Mouse (Mus musculus) heart, embryonic 15.5 days (tissue): ENCODE measurements around the gene Cort. TPM values are rescaled to one million over a fixed set of nuclear protein-coding genes. Genes with fewer than 3 reads are reported as not detected.

Experiments used
- ATAC-seq: fragments of 200-750 bp; cut with Nextera tagmentation; replicated peaks from 2 replicates; pipeline ENCODE4 v1.8.0; 2017; ENCODE audit warnings: low read depth, moderate TSS enrichment; ENCODE audit not compliant: insufficient number of reproducible peaks, insufficient read depth, low FRiP score
- H3K27ac ChIP-seq: fragments of 300-500 bp; sonication (generic); 2 replicates; pipeline ENCODE4 v1.5.1; 2015; ENCODE audit warnings: mild to moderate bottlenecking, inconsistent platforms
- H3K27me3 ChIP-seq: fragments of 300-500 bp; sonication (generic); 2 replicates; pipeline ENCODE4 v1.6.1; 2015; ENCODE audit warnings: inconsistent platforms
- H3K36me3 ChIP-seq: fragments of 300-500 bp; sonication (generic); 2 replicates; pipeline ENCODE4 v1.6.1; 2015; ENCODE audit warnings: mild to moderate bottlenecking, inconsistent platforms
- H3K4me1 ChIP-seq: fragments of 300-500 bp; sonication (generic); replicated peaks from 2 replicates; pipeline ENCODE4 v1.6.1; 2015; ENCODE audit warnings: inconsistent platforms
- H3K4me2 ChIP-seq: fragments of 300-500 bp; sonication (generic); 2 replicates; pipeline ENCODE4 v1.6.1; 2015; ENCODE audit warnings: inconsistent platforms, mild to moderate bottlenecking, moderate library complexity
- H3K4me3 ChIP-seq: fragments of 300-500 bp; sonication (generic); 2 replicates; pipeline ENCODE4 v1.5.1; 2015; ENCODE audit warnings: mild to moderate bottlenecking, inconsistent platforms
- H3K9ac ChIP-seq: fragments of 300-500 bp; sonication (generic); 2 replicates; pipeline ENCODE4 v1.6.1; 2015; ENCODE audit warnings: mild to moderate bottlenecking, inconsistent platforms
- H3K9me3 ChIP-seq: fragments of 300-500 bp; sonication (generic); replicated peaks from 2 replicates; pipeline ENCODE4 v1.6.1; 2016; ENCODE audit warnings: inconsistent platforms
- WGBS: fragments of 180-500 bp; shearing (Covaris S2); methylation state at CpG from one replicate; pipeline ENCODE4 v1.1.7; 2015; ENCODE audit warnings: mixed read lengths; 5-methylcytosine and 5-hydroxymethylcytosine counted together
- polyA plus RNA-seq: library from polyadenylated mRNA; unstranded; fragments of >200 nt; fragmentation: Nextera tagmentation; extraction: Ambion mirVana; gene quantifications from 2 replicates; pipeline ENCODE4 v1.2.1, GENCODE M21; 2015

The Cort gene
- polyA plus RNA-seq, 1 experiment from 2014 or later: 0.25 TPM

DNA sequence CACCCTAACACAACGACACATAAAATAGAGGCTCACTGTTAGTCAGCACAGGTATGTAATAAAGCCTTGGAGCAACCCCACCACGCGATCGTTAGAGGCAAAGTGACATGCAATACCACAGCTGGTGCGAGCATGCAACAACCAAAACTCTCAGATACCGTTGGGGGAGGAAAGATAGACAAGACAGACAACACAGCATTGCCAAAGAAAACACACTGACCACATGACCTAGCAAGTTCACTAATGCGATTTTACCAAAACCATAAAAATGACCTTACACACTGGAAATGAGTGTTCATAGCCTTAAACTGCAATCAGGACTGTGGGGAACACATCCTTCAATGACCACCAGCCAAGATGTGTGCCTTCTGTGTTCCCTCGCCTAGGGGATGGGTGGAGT lies 35.2 kb downstream of the Cort start:
- H3K4me3 ChIP-seq: no peak overlapping the region
- ATAC-seq: no peak
- H3K36me3 ChIP-seq: peaks cover 8% of the 10 kb centered on the region; the same call in 1 of the 2 replicates
- no peaks in the 10 kb centered on the region for H3K9me3 ChIP-seq
- no peak overlapping the region for H3K4me2 ChIP-seq
- WGBS: 67% methylated on average over 8 of the region's 8 CpGs
- H3K9ac ChIP-seq: no peak overlapping the region
- 0 out of 2 replicates have a peak, but pooled peaks cover 3% of the 10 kb centered on the region for H3K4me1 ChIP-seq
- no peak overlapping the region for H3K27ac ChIP-seq
- H3K27me3 ChIP-seq: no peaks in the 10 kb centered on the region

- Histone ChIP-seq H3K4me2 (no peak overlapping the region), H3K36me3 (no peaks in the 10 kb centered on the region), H3K4me1 (peaks cover 27% of the 10 kb centered on the region), H3K27me3 (no peaks in the 10 kb centered on the region), H3K9me3 (no peaks in the 10 kb centered on the region), H3K27ac (no peak overlapping the region), H3K4me3 (no peak overlapping the region), H3K9ac (no peak overlapping the region)
- ATAC-seq: no peak
- 70% methylated on average over 5 of the region's 5 CpGs for WGBS
Measured at GRCm38 (mm10) chr4:149085381-149085780, 41.2 kb downstream of the Cort start.

- peak overlapping the region; percentile 80 for H3K27ac ChIP-seq
- no peaks in the 10 kb centered on the region for H3K9me3 ChIP-seq
- peaks cover 28% of the 10 kb centered on the region for H3K4me1 ChIP-seq
- H3K4me3 ChIP-seq: 0 out of 2 replicates have a peak overlapping the region, but pooled peaks have one; percentile 8
- H3K9ac ChIP-seq: peak overlapping the region; percentile 40
- peak; percentile 91 for ATAC-seq
- no peaks in the 10 kb centered on the region for H3K27me3 ChIP-seq
- 39% methylated on average over 17 of the region's 17 CpGs for WGBS
- H3K36me3 ChIP-seq: no peaks in the 10 kb centered on the region
- H3K4me2 ChIP-seq: peak overlapping the region; percentile 50
Measured at GRCm38 (mm10) chr4:149081528-149081927, 45.0 kb downstream of the Cort start.

DNA sequence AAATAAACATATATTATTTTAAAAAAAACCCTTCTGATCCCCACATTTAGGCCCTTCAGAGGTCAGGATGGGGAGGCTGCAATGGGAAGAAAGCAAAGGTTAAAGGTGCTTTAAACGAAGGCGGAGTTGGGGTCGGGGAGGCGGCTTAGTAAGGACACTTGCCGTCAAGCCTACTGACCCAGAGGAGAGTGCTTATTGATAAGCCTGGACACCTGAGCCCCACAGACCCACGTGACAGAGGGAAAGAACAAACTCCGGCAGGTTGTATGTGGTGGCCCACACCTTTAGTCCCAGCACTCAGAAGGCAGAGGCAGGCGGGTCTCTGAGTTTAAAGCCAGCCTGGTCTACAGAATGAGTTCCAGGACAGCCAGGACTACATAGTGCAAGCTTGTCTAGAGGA lies 46.5 kb downstream of the Cort start:
- Histone ChIP-seq H3K9ac (no peak overlapping the region), H3K9me3 (no peaks in the 10 kb centered on the region), H3K4me3 (no peak overlapping the region), H3K27ac (no peak overlapping the region), H3K4me2 (no peak overlapping the region), H3K36me3 (no peaks in the 10 kb centered on the region), H3K27me3 (no peaks in the 10 kb centered on the region), H3K4me1 (peaks cover 32% of the 10 kb centered on the region)
- ATAC-seq: no peak
- 90% methylated on average over 8 of the region's 8 CpGs for whole genome bisulfite sequencing

GRCm38 (mm10) chr4:149079629-149080028 lies 46.9 kb downstream of the Cort start:
- no peak for ATAC-seq
- H3K4me1 ChIP-seq: peaks cover 32% of the 10 kb centered on the region
- no peak overlapping the region for H3K9ac ChIP-seq
- H3K36me3 ChIP-seq: no peaks in the 10 kb centered on the region
- no peak overlapping the region for H3K27ac ChIP-seq
- no peak overlapping the region for H3K4me3 ChIP-seq
- WGBS: 65% methylated on average over 6 of the region's 6 CpGs
- no peaks in the 10 kb centered on the region for H3K9me3 ChIP-seq
- no peak overlapping the region for H3K4me2 ChIP-seq
- no peaks in the 10 kb centered on the region for H3K27me3 ChIP-seq

- Histone ChIP-seq H3K4me3 (no peak overlapping the region), H3K4me1 (peaks cover 36% of the 10 kb centered on the region), H3K9ac (no peak overlapping the region), H3K9me3 (no peaks in the 10 kb centered on the region), H3K27ac (no peak overlapping the region), H3K36me3 (no peaks in the 10 kb centered on the region), H3K4me2 (no peak overlapping the region), H3K27me3 (no peaks in the 10 kb centered on the region)
- no peak for ATAC-seq
- 60% methylated on average over 4 of the region's 4 CpGs for WGBS
Measured at GRCm38 (mm10) chr4:149078261-149078660, 48.3 kb downstream of the Cort start.

DNA sequence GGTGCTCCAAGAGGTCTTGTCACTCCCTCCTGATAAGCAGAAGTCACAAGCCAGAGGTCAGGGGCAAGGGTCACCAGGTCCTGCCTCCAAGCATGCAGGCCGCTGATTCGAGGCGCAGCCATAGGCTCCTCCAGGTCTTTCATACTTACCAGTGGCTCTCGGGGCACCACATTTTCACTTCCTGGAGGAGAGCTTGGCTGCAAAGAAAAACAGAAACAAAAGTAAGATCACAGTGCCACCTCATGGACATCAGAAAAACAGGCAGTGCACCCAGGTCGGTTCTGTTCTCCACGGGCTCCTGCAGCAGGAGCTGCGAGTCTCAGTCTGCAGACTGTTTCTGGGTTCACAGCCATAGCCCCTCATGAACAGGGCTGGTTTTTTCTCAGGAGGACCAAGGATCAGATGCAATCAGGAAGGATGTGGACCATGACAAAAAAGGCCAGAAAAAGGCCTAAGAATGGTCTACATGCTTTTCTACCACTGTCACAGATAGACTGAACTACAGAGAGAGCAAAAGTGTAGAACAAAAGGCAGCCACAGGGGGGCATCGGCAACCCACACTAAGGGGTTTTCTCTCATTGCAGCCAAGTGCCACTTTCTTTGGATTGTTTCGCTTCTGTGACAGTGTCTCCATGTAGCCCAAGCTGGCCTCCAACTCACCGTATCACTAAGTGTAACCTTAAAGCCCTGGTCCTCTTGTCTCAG lies 50.5 kb downstream of the Cort start:
- Histone ChIP-seq H3K4me3 (no peak overlapping the region), H3K9me3 (no peaks in the 10 kb centered on the region), H3K9ac (no peak overlapping the region), H3K27me3 (no peaks in the 10 kb centered on the region), H3K27ac (peak overlapping the region; percentile 35), H3K4me2 (no peak overlapping the region), H3K36me3 (peaks cover 5% of the 10 kb centered on the region; the same call in 1 of the 2 replicates), H3K4me1 (peaks cover 32% of the 10 kb centered on the region)
- peak; percentile 60; the same call in 1 of the 2 replicates for ATAC-seq
- 20% methylated on average over 10 of the region's 10 CpGs for WGBS

- WGBS: 88% methylated on average over 13 of the region's 13 CpGs
- no peak overlapping the region for H3K4me3 ChIP-seq
- peaks cover 38% of the 10 kb centered on the region for H3K4me1 ChIP-seq
- no peak overlapping the region for H3K27ac ChIP-seq
- peaks cover 5% of the 10 kb centered on the region; the same call in 1 of the 2 replicates for H3K36me3 ChIP-seq
- H3K27me3 ChIP-seq: no peaks in the 10 kb centered on the region
- no peak for ATAC-seq
- H3K4me2 ChIP-seq: no peak overlapping the region
- H3K9ac ChIP-seq: no peak overlapping the region
- no peaks in the 10 kb centered on the region for H3K9me3 ChIP-seq
Measured at GRCm38 (mm10) chr4:149075073-149075472, 51.5 kb downstream of the Cort start.

Other genes with a start within 250 kb of the Cort start
- 36.0 and 41.4 TPM in 2 replicates for gene Pex14, start 26.9 kb downstream of the Cort start, polyA plus RNA-seq
- 27.6 TPM in 2 replicates for gene Dffa, start 22.6 kb downstream of the Cort start, polyA plus RNA-seq
- 18.4 and 19.5 TPM in 2 replicates for gene Cenps, start 10.9 kb upstream of the Cort start, polyA plus RNA-seq
- gene Pgd, start 40.0 kb upstream of the Cort start, polyA plus RNA-seq: 66.7 and 81.5 TPM in 2 replicates
- gene Kif1b, start 180.9 kb upstream of the Cort start, polyA plus RNA-seq: 39.4 and 42.8 TPM in 2 replicates